Mouse (Mus musculus) embryonic facial prominence, embryonic 13.5 days (tissue): ENCODE results near the gene Ppm1m. TPM values are rescaled to one million over a fixed set of nuclear protein-coding genes. Genes with fewer than 3 reads are reported as not detected.
A peak's percentile ranks its signal among the peaks of the same experiment; 100 is the strongest.

ENCODE experiments used
- ATAC-seq: fragments of 200-750 bp; cut with Nextera tagmentation; 2 replicates; pipeline ENCODE4 v1.8.0; 2017; ENCODE audit warnings: low read depth; ENCODE audit not compliant: insufficient number of reproducible peaks, insufficient read depth, low FRiP score, low TSS enrichment
- H3K27ac ChIP-seq: fragments of 300-500 bp; sonication (generic); 2 replicates; pipeline ENCODE4 v1.5.1; 2015; ENCODE audit warnings: moderate library complexity, mild to moderate bottlenecking, inconsistent platforms
- H3K27me3 ChIP-seq: fragments of 300-500 bp; sonication (generic); 2 replicates; pipeline ENCODE4 v1.6.1; 2015; ENCODE audit warnings: mild to moderate bottlenecking, inconsistent platforms
- H3K36me3 ChIP-seq: fragments of 300-500 bp; sonication (generic); 2 replicates; pipeline ENCODE4 v1.6.1; 2015; ENCODE audit warnings: mild to moderate bottlenecking, inconsistent platforms
- H3K4me1 ChIP-seq: fragments of 300-500 bp; sonication (generic); 2 replicates; pipeline ENCODE4 v1.6.1; 2015; ENCODE audit warnings: inconsistent platforms
- H3K4me2 ChIP-seq: fragments of 300-500 bp; sonication (generic); 2 replicates; pipeline ENCODE4 v1.6.1; 2015; ENCODE audit warnings: moderate library complexity, mild to moderate bottlenecking, inconsistent platforms
- H3K4me3 ChIP-seq: fragments of 300-500 bp; sonication (generic); 2 replicates; pipeline ENCODE4 v1.5.1; 2015; ENCODE audit warnings: mild to moderate bottlenecking, inconsistent platforms
- H3K9ac ChIP-seq: fragments of 300-500 bp; sonication (generic); 2 replicates; pipeline ENCODE4 v1.6.1; 2015; ENCODE audit warnings: mild to moderate bottlenecking, inconsistent platforms
- H3K9me3 ChIP-seq: fragments of 300-500 bp; sonication (generic); 2 replicates; pipeline ENCODE4 v1.6.1; 2016; ENCODE audit warnings: inconsistent platforms
- WGBS: fragments of 180-500 bp; shearing (Covaris S2); methylation state at CpG from one replicate; pipeline ENCODE4 v1.1.7; 2015; ENCODE audit warnings: mixed read lengths; 5-methylcytosine and 5-hydroxymethylcytosine counted together
- microRNA counts: library from miRNA; unstranded; fragments of <30 nt; microRNA quantifications from one replicate; lab custom pipeline; 2016
- microRNA-seq: library from miRNA; unstranded; fragments of <30 nt; microRNA quantifications from one replicate; pipeline ENCODE4, GENCODE M21; 2016
- polyA plus RNA-seq: library from polyadenylated mRNA; unstranded; fragments of >200 nt; fragmentation: Nextera tagmentation; extraction: Ambion mirVana; gene quantifications from 2 replicates; pipeline ENCODE4 v1.2.1, GENCODE M21; 2015

Gene Ppm1m
- polyA plus RNA-seq, 1 experiment from 2014 or later, result 49.5 TPM

GRCm38 (mm10) chr9:106149399-106149754 lies 50.2 kb downstream of the Ppm1m start:
- peak overlapping the region; percentile 88 for H3K4me2 ChIP-seq
- peak overlapping the region; percentile 68; the same call in 1 of the 2 replicates for H3K9ac ChIP-seq
- no peak overlapping the region for H3K27ac ChIP-seq
- peaks cover 21% of the 10 kb centered on the region for H3K4me1 ChIP-seq
- H3K36me3 ChIP-seq, result no peaks in the 10 kb centered on the region
- no peak for ATAC-seq
- H3K27me3 ChIP-seq, result peaks cover 54% of the 10 kb centered on the region
- peak overlapping the region; percentile 46 for H3K4me3 ChIP-seq
- H3K9me3 ChIP-seq, result no peaks in the 10 kb centered on the region
- 17% methylated on average over 10 of the region's 10 CpGs for WGBS

- Histone ChIP-seq H3K9ac (peak overlapping the region; percentile 68), H3K27ac (no peak overlapping the region), H3K9me3 (no peaks in the 10 kb centered on the region), H3K4me2 (peak overlapping the region; percentile 88), H3K4me3 (peak overlapping the region; percentile 46), H3K36me3 (no peaks in the 10 kb centered on the region), H3K4me1 (peaks cover 21% of the 10 kb centered on the region), H3K27me3 (peaks cover 54% of the 10 kb centered on the region)
- peak; percentile 30; the same call in 1 of the 2 replicates for ATAC-seq
- WGBS, result under 1% methylated on average over 36 of the region's 36 CpGs
Measured at GRCm38 (mm10) chr9:106148541-106149398, 50.8 kb downstream of the Ppm1m start.

- 2% methylated on average over 10 of the region's 10 CpGs for WGBS
- peaks cover 21% of the 10 kb centered on the region for H3K4me1 ChIP-seq
- H3K4me2 ChIP-seq, result peak overlapping the region; percentile 88
- ATAC-seq, result no peak
- no peak overlapping the region for H3K27ac ChIP-seq
- H3K36me3 ChIP-seq, result no peaks in the 10 kb centered on the region
- no peaks in the 10 kb centered on the region for H3K9me3 ChIP-seq
- peak overlapping the region; percentile 68 for H3K9ac ChIP-seq
- H3K4me3 ChIP-seq, result peak overlapping the region; percentile 46
- peaks cover 54% of the 10 kb centered on the region for H3K27me3 ChIP-seq
Measured at GRCm38 (mm10) chr9:106147851-106148431, 51.6 kb downstream of the Ppm1m start.

GRCm38 (mm10) chr9:106147281-106147680 lies 52.3 kb downstream of the Ppm1m start:
- Histone ChIP-seq H3K4me2 (no peak overlapping the region), H3K27ac (no peak overlapping the region), H3K4me1 (peaks cover 21% of the 10 kb centered on the region), H3K9ac (no peak overlapping the region), H3K4me3 (no peak overlapping the region), H3K27me3 (peaks cover 54% of the 10 kb centered on the region), H3K9me3 (no peaks in the 10 kb centered on the region), H3K36me3 (no peaks in the 10 kb centered on the region)
- 31% methylated on average over 5 of the region's 5 CpGs for WGBS
- ATAC-seq, result no peak

GRCm38 (mm10) chr9:106145582-106145981 lies 54.0 kb downstream of the Ppm1m start:
- Histone ChIP-seq H3K27me3 (peaks cover 48% of the 10 kb centered on the region), H3K9ac (no peak overlapping the region), H3K4me3 (no peak overlapping the region), H3K4me2 (no peak overlapping the region), H3K9me3 (no peaks in the 10 kb centered on the region), H3K4me1 (peaks cover 21% of the 10 kb centered on the region), H3K27ac (no peak overlapping the region), H3K36me3 (no peaks in the 10 kb centered on the region)
- no peak for ATAC-seq
- 79% methylated on average over 2 of the region's 2 CpGs for WGBS

MicroRNA genes within 50 kb of the gene (microRNA counts, 519-probe panel; counts per million panel counts)
- microRNA mmu-let-7g (lab: Ali Mortazavi, UCI), result 5,513 counts per million, percentile 97 among the panel's probes with 10 or more counts

Small RNA genes lying within 50 kb of the gene (microRNA-seq; reads per million reads assigned to microRNA genes)
- gene Mir135a-1, result 8.5 reads per million, percentile 26 among the genes with 10 or more reads in this experiment
- 58,482 reads per million, percentile 99 among the genes with 10 or more reads in this experiment for gene Mirlet7g

Other genes with a start within 250 kb of the Ppm1m start
- gene Col6a5, start 239.1 kb downstream of the Ppm1m start, polyA plus RNA-seq, result 0.10 TPM in 1 of 2 replicates, not detected in the other
- 0.21 and 0.37 TPM in 2 replicates for gene Col6a4, start 103.0 kb downstream of the Ppm1m start, polyA plus RNA-seq
- gene Glyctk, start 41.6 kb downstream of the Ppm1m start, polyA plus RNA-seq, result 4.3 and 4.6 TPM in 2 replicates
- gene Wdr82, start 28.8 kb downstream of the Ppm1m start, polyA plus RNA-seq, result 28.4 and 30.3 TPM in 2 replicates
- 60.5 and 65.9 TPM in 2 replicates for gene Twf2, start 3.4 kb upstream of the Ppm1m start, polyA plus RNA-seq
- gene Tlr9, start 22.9 kb upstream of the Ppm1m start, polyA plus RNA-seq, result not detected in 2 replicates
- 97.7 and 108 TPM in 2 replicates for gene Alas1, start 48.9 kb upstream of the Ppm1m start, polyA plus RNA-seq
- gene Poc1a, start 81.3 kb upstream of the Ppm1m start, polyA plus RNA-seq, result 22.9 and 26.0 TPM in 2 replicates
- 40.3 and 40.6 TPM in 2 replicates for gene Dusp7, start 168.9 kb upstream of the Ppm1m start, polyA plus RNA-seq
- 841 and 1,083 TPM in 2 replicates for gene Rpl29, start 229.7 kb upstream of the Ppm1m start, polyA plus RNA-seq
- gene Acy1, start 238.6 kb upstream of the Ppm1m start, polyA plus RNA-seq, result 51.8 and 55.0 TPM in 2 replicates
- 21.4 and 23.4 TPM in 2 replicates for gene Abhd14b, start 247.7 kb upstream of the Ppm1m start, polyA plus RNA-seq
- gene Abhd14a, start 247.9 kb upstream of the Ppm1m start, polyA plus RNA-seq, result 74.4 and 75.2 TPM in 2 replicates